Mouse (Mus musculus): Measurements from ENCODE around the gene Son. TPM values are rescaled to one million over a fixed set of nuclear protein-coding genes. Genes with fewer than 3 reads are reported as not detected.

Son gene
- total RNA-seq, 1 experiment, result 181 TPM

GRCm38 (mm10) chr16:91620185-91620584 is 27.1 kb upstream of the Son start:
- in situ Hi-C loops (cut with MboI; ENCODE audit: low sequenced_read_pairs in 2 of 2, unreplicated experiment in 2 of 2), result no loop called here
- TF ChIP-seq ZC3H11A (IDR thresholded peaks at IDR 0.05; ENCODE audit: borderline replicate concordance, low read depth, low read length) (no peak), HCFC1 (IDR thresholded peaks at IDR 0.05; ENCODE audit: borderline replicate concordance, insufficient read depth, low read length) (no peak), MAFK (IDR thresholded peaks at IDR 0.05; ENCODE audit: insufficient read depth, low read depth, low read length) (peak; percentile 99), CHD2 (IDR thresholded peaks at IDR 0.05; ENCODE audit: low read depth, low read length) (no peak), ZNF384 (IDR thresholded peaks at IDR 0.05; ENCODE audit: low read depth, low read length) (no peak)
- no peak for DNase-seq (ENCODE audit: low read depth, low spot score)
- H3K9ac ChIP-seq (ENCODE audit: insufficient read depth, low read depth, low read length, poor library complexity, severe bottlenecking), result no peak overlapping the region
- peaks cover 38% of the 10 kb centered on the region for H3K36me3 ChIP-seq (ENCODE audit: control insufficient read depth, insufficient read depth, low read length, poor library complexity, severe bottlenecking)
- H3K4me3 ChIP-seq (ENCODE audit: insufficient read depth in 1 of 2, low read depth in 1 of 2, low read length in 2 of 2, poor library complexity in 1 of 2, severe bottlenecking in 1 of 2), result peak overlapping the region in 1 of 2 experiments; percentile 10; a peak in 1 of 4 replicates
- peaks cover 0 to 11% of the 10 kb centered on the region in 2 experiments for H3K4me1 ChIP-seq (ENCODE audit: control insufficient read depth in 2 of 2, insufficient read depth in 2 of 2, low read length in 2 of 2, poor library complexity in 1 of 2)
- no peak overlapping the region; the same call in 1 of the 2 replicates for H3K27ac ChIP-seq (ENCODE audit: insufficient read depth, low read depth, low read length, poor library complexity, severe bottlenecking)
- H3K9me3 ChIP-seq (ENCODE audit: control insufficient read depth, insufficient read depth, low read depth, low read length), result no peaks in the 10 kb centered on the region

GRCm38 (mm10) chr16:91620991-91621390 is 26.3 kb upstream of the Son start:
- Histone ChIP-seq H3K4me1 (ENCODE audit: control insufficient read depth in 2 of 2, insufficient read depth in 2 of 2, low read length in 2 of 2, poor library complexity in 1 of 2) (peaks cover 0 to 11% of the 10 kb centered on the region in 2 experiments), H3K27ac (ENCODE audit: insufficient read depth, low read depth, low read length, poor library complexity, severe bottlenecking) (peak overlapping the region; percentile 25; the same call in 1 of the 2 replicates), H3K9ac (ENCODE audit: insufficient read depth, low read depth, low read length, poor library complexity, severe bottlenecking) (no peak overlapping the region), H3K4me3 (ENCODE audit: insufficient read depth in 1 of 2, low read depth in 1 of 2, low read length in 2 of 2, poor library complexity in 1 of 2, severe bottlenecking in 1 of 2) (no peak overlapping the region), H3K9me3 (ENCODE audit: control insufficient read depth, insufficient read depth, low read depth, low read length) (no peaks in the 10 kb centered on the region), H3K36me3 (ENCODE audit: control insufficient read depth, insufficient read depth, low read length, poor library complexity, severe bottlenecking) (peaks cover 46% of the 10 kb centered on the region)
- DNase-seq (ENCODE audit: low read depth, low spot score), result no peak
- TF ChIP-seq ZC3H11A (IDR thresholded peaks at IDR 0.05; ENCODE audit: borderline replicate concordance, low read depth, low read length) (no peak), ZNF384 (IDR thresholded peaks at IDR 0.05; ENCODE audit: low read depth, low read length) (no peak), CHD2 (IDR thresholded peaks at IDR 0.05; ENCODE audit: low read depth, low read length) (no peak), MAFK (IDR thresholded peaks at IDR 0.05; ENCODE audit: insufficient read depth, low read depth, low read length) (no peak), HCFC1 (IDR thresholded peaks at IDR 0.05; ENCODE audit: borderline replicate concordance, insufficient read depth, low read length) (no peak)
- in situ Hi-C loops (cut with MboI; ENCODE audit: low sequenced_read_pairs in 2 of 2, unreplicated experiment in 2 of 2), result no loop called here

DNA sequence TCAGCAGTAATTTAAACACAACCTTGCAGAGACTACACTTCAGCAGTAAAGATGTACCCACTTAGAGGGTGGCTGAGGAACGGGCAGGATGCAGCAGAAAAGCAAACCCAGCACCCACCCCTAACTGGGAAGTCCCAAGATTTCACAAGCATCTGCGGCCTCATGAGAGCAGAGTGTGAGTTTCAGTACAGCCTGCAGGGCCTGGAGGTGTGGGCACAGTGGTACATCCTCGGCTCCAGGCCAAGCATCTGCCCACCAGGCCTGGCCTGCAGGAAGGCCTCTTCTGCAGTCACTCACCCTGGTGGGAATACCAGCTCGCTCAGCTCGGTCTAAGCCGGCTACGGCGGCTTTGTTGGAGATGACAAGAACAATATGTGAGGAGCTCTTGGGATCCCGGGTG is 24.2 kb upstream of the Son start:
- peaks cover 58% of the 10 kb centered on the region for H3K36me3 ChIP-seq (ENCODE audit: control insufficient read depth, insufficient read depth, low read length, poor library complexity, severe bottlenecking)
- no peak overlapping the region for H3K27ac ChIP-seq (ENCODE audit: insufficient read depth, low read depth, low read length, poor library complexity, severe bottlenecking)
- in situ Hi-C loops (cut with MboI; ENCODE audit: low sequenced_read_pairs in 2 of 2, unreplicated experiment in 2 of 2), result no loop called here
- no peak for DNase-seq (ENCODE audit: low read depth, low spot score)
- no peaks in the 10 kb centered on the region for H3K9me3 ChIP-seq (ENCODE audit: control insufficient read depth, insufficient read depth, low read depth, low read length)
- TF ChIP-seq ZC3H11A (IDR thresholded peaks at IDR 0.05; ENCODE audit: borderline replicate concordance, low read depth, low read length) (no peak), CHD2 (IDR thresholded peaks at IDR 0.05; ENCODE audit: low read depth, low read length) (no peak), ZNF384 (IDR thresholded peaks at IDR 0.05; ENCODE audit: low read depth, low read length) (no peak), HCFC1 (IDR thresholded peaks at IDR 0.05; ENCODE audit: borderline replicate concordance, insufficient read depth, low read length) (no peak), MAFK (IDR thresholded peaks at IDR 0.05; ENCODE audit: insufficient read depth, low read depth, low read length) (no peak)
- H3K4me1 ChIP-seq (ENCODE audit: control insufficient read depth in 2 of 2, insufficient read depth in 2 of 2, low read length in 2 of 2, poor library complexity in 1 of 2), result peaks cover 0 to 11% of the 10 kb centered on the region in 2 experiments
- H3K9ac ChIP-seq (ENCODE audit: insufficient read depth, low read depth, low read length, poor library complexity, severe bottlenecking), result no peak overlapping the region
- H3K4me3 ChIP-seq (ENCODE audit: insufficient read depth in 1 of 2, low read depth in 1 of 2, low read length in 2 of 2, poor library complexity in 1 of 2, severe bottlenecking in 1 of 2), result no peak overlapping the region

GRCm38 (mm10) chr16:91627831-91628230 is 19.5 kb upstream of the Son start:
- no peak overlapping the region for H3K9ac ChIP-seq (ENCODE audit: insufficient read depth, low read depth, low read length, poor library complexity, severe bottlenecking)
- H3K9me3 ChIP-seq (ENCODE audit: control insufficient read depth, insufficient read depth, low read depth, low read length), result no peaks in the 10 kb centered on the region
- no peak overlapping the region for H3K27ac ChIP-seq (ENCODE audit: insufficient read depth, low read depth, low read length, poor library complexity, severe bottlenecking)
- no peaks in the 10 kb centered on the region for H3K4me1 ChIP-seq (ENCODE audit: control insufficient read depth in 2 of 2, insufficient read depth in 2 of 2, low read length in 2 of 2, poor library complexity in 1 of 2)
- TF ChIP-seq MAFK (IDR thresholded peaks at IDR 0.05; ENCODE audit: insufficient read depth, low read depth, low read length) (no peak), HCFC1 (IDR thresholded peaks at IDR 0.05; ENCODE audit: borderline replicate concordance, insufficient read depth, low read length) (no peak), ZC3H11A (IDR thresholded peaks at IDR 0.05; ENCODE audit: borderline replicate concordance, low read depth, low read length) (no peak), CHD2 (IDR thresholded peaks at IDR 0.05; ENCODE audit: low read depth, low read length) (no peak), ZNF384 (IDR thresholded peaks at IDR 0.05; ENCODE audit: low read depth, low read length) (no peak)
- peaks cover 80% of the 10 kb centered on the region for H3K36me3 ChIP-seq (ENCODE audit: control insufficient read depth, insufficient read depth, low read length, poor library complexity, severe bottlenecking)
- in situ Hi-C loops (cut with MboI; ENCODE audit: low sequenced_read_pairs in 2 of 2, unreplicated experiment in 2 of 2), result no loop called here
- DNase-seq (ENCODE audit: low read depth, low spot score), result no peak
- H3K4me3 ChIP-seq (ENCODE audit: insufficient read depth in 1 of 2, low read depth in 1 of 2, low read length in 2 of 2, poor library complexity in 1 of 2, severe bottlenecking in 1 of 2), result no peak overlapping the region

- no peak for DNase-seq (ENCODE audit: low read depth, low spot score)
Observed at GRCm38 (mm10) chr16:91628673-91629072, 18.6 kb upstream of the Son start.

More at GRCm38 (mm10) chr16:91628673-91629072, 18.6 kb upstream of the Son start:
- Histone ChIP-seq H3K4me3 (ENCODE audit: insufficient read depth in 1 of 2, low read depth in 1 of 2, low read length in 2 of 2, poor library complexity in 1 of 2, severe bottlenecking in 1 of 2) (no peak overlapping the region), H3K4me1 (ENCODE audit: control insufficient read depth in 2 of 2, insufficient read depth in 2 of 2, low read length in 2 of 2, poor library complexity in 1 of 2) (no peaks in the 10 kb centered on the region), H3K9ac (ENCODE audit: insufficient read depth, low read depth, low read length, poor library complexity, severe bottlenecking) (no peak overlapping the region), H3K36me3 (ENCODE audit: control insufficient read depth, insufficient read depth, low read length, poor library complexity, severe bottlenecking) (peaks cover 79% of the 10 kb centered on the region), H3K9me3 (ENCODE audit: control insufficient read depth, insufficient read depth, low read depth, low read length) (no peaks in the 10 kb centered on the region), H3K27ac (ENCODE audit: insufficient read depth, low read depth, low read length, poor library complexity, severe bottlenecking) (no peak overlapping the region)
- TF ChIP-seq CHD2 (IDR thresholded peaks at IDR 0.05; ENCODE audit: low read depth, low read length) (no peak), HCFC1 (IDR thresholded peaks at IDR 0.05; ENCODE audit: borderline replicate concordance, insufficient read depth, low read length) (no peak), MAFK (IDR thresholded peaks at IDR 0.05; ENCODE audit: insufficient read depth, low read depth, low read length) (no peak), ZNF384 (IDR thresholded peaks at IDR 0.05; ENCODE audit: low read depth, low read length) (no peak), ZC3H11A (IDR thresholded peaks at IDR 0.05; ENCODE audit: borderline replicate concordance, low read depth, low read length) (no peak)
- in situ Hi-C loops (cut with MboI; ENCODE audit: low sequenced_read_pairs in 2 of 2, unreplicated experiment in 2 of 2), result no loop called here
